In the genomic region with DNA sequence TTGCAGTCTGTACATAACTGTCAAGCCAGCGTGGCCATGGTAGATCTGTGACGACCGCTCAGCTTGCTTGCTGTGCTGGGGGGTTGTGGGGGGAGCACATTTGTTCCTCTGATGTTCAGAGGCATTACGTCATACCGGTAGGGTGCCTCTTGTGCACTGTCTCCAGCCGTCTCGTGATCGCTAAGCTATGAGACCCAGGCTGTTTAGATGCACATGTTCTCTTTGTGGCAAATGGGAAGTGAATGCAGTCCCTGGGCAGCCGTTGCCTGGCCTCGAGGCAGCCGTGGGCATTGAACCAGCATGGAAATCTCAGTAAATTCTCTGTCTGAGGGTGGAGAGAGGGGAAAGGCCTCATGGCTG, we compare ENCODE assay signal across 10 mouse cellular contexts. TPM values are rescaled to one million over a fixed set of nuclear protein-coding genes. Genes with fewer than 3 reads are reported as not detected.
A peak's percentile ranks its signal among the peaks of the same experiment; 100 is the strongest.
DNase-seq lines count a peak whose midpoint lies in the region; ATAC-seq and TF ChIP-seq lines count a peak whose summit lies in the region.
"Had no signal": no experiment of that assay in that cellular context is flagged by ENCODE, and none has a peak within 500 bp of the region (broad histone marks: within the 10 kb centered on the region; RNA-seq: fewer than 3 reads in every experiment).

No protein-coding gene starts in this region.

- H3K9me3 ChIP-seq in heart, embryonic 13.5 days, result no peaks in the 10 kb centered on the region
- no peaks in the 10 kb centered on the region for H3K9me3 ChIP-seq in liver, postnatal 0 days (ENCODE audit: low read length)

- no peak for ATAC-seq in heart, embryonic 13.5 days (ENCODE audit: extremely low read depth, insufficient number of reproducible peaks, low FRiP score, low TSS enrichment)
- peak; percentile 31; the same call in 1 of the 2 replicates for ATAC-seq in liver, postnatal 0 days

- peak overlapping the region; percentile 6; the same call in 1 of the 2 replicates for H3K9ac ChIP-seq in heart, embryonic 13.5 days
- H3K9ac ChIP-seq in liver, postnatal 0 days (replicated peaks), result 0 out of 2 replicates have a peak overlapping the region, but pooled peaks have one; percentile 9

- H3K4me2 ChIP-seq in heart, embryonic 13.5 days, result peak overlapping the region; percentile 42
- no peak overlapping the region for H3K4me2 ChIP-seq in liver, postnatal 0 days (ENCODE audit: low read depth, low read length)

- no peak for TF ChIP-seq EP300 in liver, postnatal 0 days (IDR thresholded peaks at IDR 0.05; ENCODE audit: low read depth)

- H3K4me3 ChIP-seq in heart, embryonic 13.5 days, result no peak overlapping the region
- no peak overlapping the region for H3K4me3 ChIP-seq in spleen, adult 2 months (ENCODE audit: extremely low read depth, insufficient read depth, insufficient read length)
- no peak overlapping the region for H3K4me3 ChIP-seq in liver, postnatal 0 days (ENCODE audit: low read depth, low read length)

- WGBS in heart, embryonic 13.5 days, result 45% methylated on average over 11 of the region's 11 CpGs
- 30% methylated on average over 11 of the region's 11 CpGs for WGBS in spleen, adult 2 months
- WGBS in liver, postnatal 0 days (ENCODE audit: insufficient replicate concordance), result 46% methylated on average over 11 of the region's 11 CpGs

- peaks cover 66% of the 10 kb centered on the region for H3K4me1 ChIP-seq in heart, embryonic 13.5 days
- peaks cover 27% of the 10 kb centered on the region; the same call in 1 of the 2 replicates for H3K4me1 ChIP-seq in spleen, adult 2 months (ENCODE audit: control insufficient read depth, insufficient read depth, insufficient read length)
- peaks cover 36% of the 10 kb centered on the region for H3K4me1 ChIP-seq in liver, postnatal 0 days (ENCODE audit: insufficient read depth)

- intact Hi-C loops in heart, postnatal 14 days (cut with DNase I), result no loop called here

- DNase-seq in heart, postnatal 14 days, result no peak
- DNase-seq in spleen, adult 2 months (ENCODE audit: low read depth in 1 of 2, low spot score in 2 of 2), result peak in 1 of 2 experiments; percentile 52
- no peak for DNase-seq in spleen, adult 18-20 months
- no peak for DNase-seq in liver, postnatal 0 days
- DNase-seq in thymus, postnatal 25 days, result peak; percentile 65
- no peak for DNase-seq in ovary, adult 18-20 months (ENCODE audit: low spot score)
- no peak for DNase-seq in cerebellum, adult 11-12 months
- DNase-seq: adrenal gland, adult 8-10 months; kidney, adult 2 months had no signal

- no peak for TF ChIP-seq POLR2A in spleen, adult 2 months (IDR thresholded peaks at IDR 0.05; ENCODE audit: low read depth, low read length)

- H3K36me3 ChIP-seq in heart, embryonic 13.5 days, result peaks cover 43% of the 10 kb centered on the region
- peaks cover 9% of the 10 kb centered on the region; the same call in 1 of the 2 replicates for H3K36me3 ChIP-seq in spleen, adult 2 months (ENCODE audit: control insufficient read depth, insufficient read depth, low read length)
- peaks cover 26% of the 10 kb centered on the region for H3K36me3 ChIP-seq in liver, postnatal 0 days (replicated peaks; ENCODE audit: insufficient read depth, low read length)

- H3K27me3 ChIP-seq in heart, embryonic 13.5 days (replicated peaks), result no peaks in the 10 kb centered on the region
- H3K27me3 ChIP-seq in spleen, adult 2 months (ENCODE audit: control insufficient read depth, insufficient read depth, low read length), result no peaks in the 10 kb centered on the region; the same call in 1 of the 2 replicates
- H3K27me3 ChIP-seq in liver, postnatal 0 days (ENCODE audit: insufficient read depth, low read length), result no peaks in the 10 kb centered on the region

- peak overlapping the region; percentile 44 for H3K27ac ChIP-seq in heart, embryonic 13.5 days (replicated peaks)
- peak overlapping the region; percentile 68 for H3K27ac ChIP-seq in spleen, adult 2 months (ENCODE audit: insufficient read depth, low read length)
- H3K27ac ChIP-seq in liver, postnatal 0 days (ENCODE audit: low read depth), result 0 out of 2 replicates have a peak overlapping the region, but pooled peaks have one; percentile 48

- TF ChIP-seq CTCF in spleen, adult 2 months (IDR thresholded peaks at IDR 0.05; ENCODE audit: extremely low read depth, insufficient read depth, insufficient read length, insufficient replicate concordance), result no peak
- TF ChIP-seq CTCF in liver, postnatal 0 days (IDR thresholded peaks at IDR 0.05; ENCODE audit: low read depth), result no peak

RNA-seq across cellular contexts. Expression of gene Bcl2l11, which starts 27.7 kb away (rescaled TPM):
- polyA plus RNA-seq in heart, embryonic 13.5 days (2015; fragmentation: Nextera tagmentation; extraction: Ambion mirVana), result 13.5 and 15.4 TPM in 2 replicates
- 10 to 100 TPM; 16.5 to 19.7 TPM for total RNA-seq in heart, postnatal 14 days (2021)
- polyA plus RNA-seq in spleen, adult 2 months (2012; rRNA removed), result 21.6 and 22.1 TPM in 2 replicates
- 6.4 and 6.5 TPM in 2 replicates for polyA plus RNA-seq in liver, postnatal 0 days (2015; fragmentation: Nextera tagmentation; extraction: Ambion mirVana)
